Mouse (Mus musculus) cerebellum, adult 2 months (tissue): ENCODE results near the gene Rbms1.

Experiments
- CTCF ChIP-seq: fragments of 200-500 bp; IDR thresholded peaks from 2 replicates; pipeline ENCODE4 v1.5.1; 2011; ENCODE audit warnings: low read depth, mild to moderate bottlenecking, control low read depth, low read length, moderate library complexity, borderline replicate concordance; ENCODE audit not compliant: insufficient read depth
- POLR2A ChIP-seq: fragments of 200-500 bp; IDR thresholded peaks from 2 replicates; pipeline ENCODE4 v1.6.1; 2011; ENCODE audit warnings: low read length, control low read depth, borderline replicate concordance; ENCODE audit not compliant: insufficient read depth

- no peak for TF ChIP-seq POLR2A
- no peak for TF ChIP-seq CTCF
These were observed 254.3 kb downstream of the Rbms1 start for GRCm38 (mm10) chr2:60708671-60709070.
